Mouse (Mus musculus): ENCODE data around the gene Rxfp2.
A peak's percentile ranks its signal among the peaks of the same experiment; 100 is the strongest.

Rxfp2 gene

DNA sequence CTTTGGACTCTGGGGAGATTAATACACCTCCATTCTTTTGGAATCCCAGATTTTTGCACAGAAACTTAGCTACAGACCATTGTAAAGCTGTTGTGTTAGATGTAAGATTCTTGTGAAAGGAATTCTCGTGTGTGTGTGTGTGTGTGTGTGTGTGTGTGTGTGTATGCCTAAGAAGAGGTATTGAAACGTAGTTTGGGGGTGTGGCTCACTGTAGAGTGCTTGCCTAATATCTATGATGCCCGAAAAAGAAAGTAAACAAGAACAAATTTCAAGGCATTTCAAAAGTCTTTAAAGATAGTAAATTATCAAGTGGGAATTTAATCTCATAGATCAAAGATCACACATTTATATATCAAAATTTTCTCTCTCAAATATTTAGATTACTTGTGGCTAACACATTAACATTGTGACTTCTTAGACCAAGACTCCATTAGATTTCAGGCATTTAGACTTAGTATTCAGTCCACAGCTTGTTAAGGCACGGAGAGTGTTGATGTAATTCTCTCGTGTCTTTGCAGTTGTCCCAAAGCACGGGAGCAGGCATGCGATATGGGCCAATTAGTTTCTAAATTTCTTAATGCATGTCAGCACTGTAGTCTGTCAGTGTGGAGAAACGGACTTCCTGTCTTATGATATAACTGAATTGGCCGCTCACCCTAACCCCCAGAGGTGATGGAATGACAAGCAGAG lies 97.9 kb downstream of the Rxfp2 start:
- no peak for DNase-seq

DNA sequence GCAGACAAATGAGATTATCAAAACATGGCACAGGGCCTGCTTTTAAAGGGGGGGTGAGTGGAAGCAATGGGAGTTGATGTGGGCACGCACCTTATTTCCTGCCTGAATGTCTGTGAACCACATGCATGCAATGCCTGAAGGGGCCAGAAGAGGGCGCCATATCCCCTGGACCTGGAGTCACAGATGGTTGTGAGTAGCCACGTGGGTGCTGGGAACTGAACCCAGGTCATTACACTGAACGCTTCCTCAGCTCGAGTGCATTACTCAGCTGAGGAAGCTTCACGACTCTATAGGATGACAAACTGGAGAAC lies 98.4 kb downstream of the Rxfp2 start:
- DNase-seq: no peak

DNA sequence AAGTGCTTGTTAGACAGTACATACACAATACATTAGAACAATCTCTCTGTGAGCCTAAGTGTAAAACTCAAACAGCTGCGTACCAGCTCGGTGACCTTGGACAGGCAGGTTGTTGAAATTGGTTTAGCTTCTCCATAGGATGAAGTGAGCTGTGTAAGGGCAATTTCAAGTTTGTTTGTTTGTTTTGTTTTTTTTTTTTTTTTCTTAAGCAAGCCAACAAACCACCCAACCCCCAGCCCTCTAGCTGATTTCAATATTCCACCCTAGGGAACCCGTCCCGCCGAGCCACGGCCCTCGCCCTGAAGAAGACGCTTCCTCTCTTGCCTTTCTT lies 99.6 kb downstream of the Rxfp2 start:
- DNase-seq: no peak

DNA sequence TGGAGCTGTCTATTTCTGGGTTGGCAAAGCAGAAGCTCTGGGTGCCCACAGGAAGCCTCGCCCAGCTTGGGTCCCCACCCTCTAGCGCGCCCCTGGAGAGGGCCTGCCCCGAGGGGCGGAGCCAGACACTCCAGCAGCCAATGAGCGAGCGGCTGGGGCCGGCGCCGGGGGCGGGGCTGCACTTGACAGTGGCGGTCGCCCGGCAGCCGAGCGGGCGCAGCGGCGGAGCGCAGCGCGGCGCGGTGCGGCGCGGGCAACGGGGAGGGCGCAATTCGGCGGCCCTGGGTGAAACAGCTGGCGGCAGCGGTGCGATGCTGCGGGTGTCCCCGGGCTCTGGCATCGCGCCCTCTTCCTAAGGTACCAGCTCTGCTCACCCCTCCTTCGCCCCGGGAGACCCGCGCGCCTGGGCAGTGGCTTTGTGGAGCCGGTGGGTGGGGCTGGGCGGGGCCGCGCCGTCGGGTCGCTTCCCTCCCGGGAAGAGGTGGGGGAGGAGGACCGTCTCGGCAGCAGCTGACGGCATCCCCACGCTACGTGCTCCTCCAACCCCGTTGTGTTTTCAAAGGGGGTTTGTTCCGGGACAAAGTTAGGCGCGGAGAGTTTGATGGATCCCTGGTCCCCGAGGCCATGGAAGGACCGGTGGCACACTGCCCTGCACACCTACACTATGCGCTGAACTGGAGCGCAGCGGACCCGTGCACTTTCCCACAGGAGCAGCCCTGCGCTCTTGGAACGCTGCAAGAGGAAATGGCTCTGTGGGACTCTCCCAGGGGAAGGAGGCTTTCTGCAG lies 100.2 kb downstream of the Rxfp2 start, which contains the start of gene Fry:
Gene Fry (plus strand): TSS at position 191 of the 787 bp plus-strand sequence.
- DNase-seq: peak; percentile 97

DNA sequence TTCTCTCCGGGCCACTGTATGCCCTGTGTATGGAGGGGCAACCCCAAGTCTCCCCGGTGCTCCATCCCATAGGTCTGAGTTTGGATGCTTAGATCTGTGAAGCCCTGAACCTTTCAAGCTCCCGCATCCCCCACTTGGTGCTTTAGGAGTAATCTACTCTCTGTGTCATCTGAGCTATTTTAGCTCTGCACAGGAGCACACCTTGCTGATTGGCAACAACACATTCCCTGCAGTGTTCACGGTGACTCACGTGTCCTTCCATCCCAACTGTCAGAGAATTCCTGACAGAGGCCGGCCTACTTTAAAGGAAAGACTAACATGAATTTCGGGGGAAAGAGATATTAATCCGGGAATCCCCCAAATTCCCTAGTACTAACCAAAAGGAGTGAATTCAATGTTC lies 102.2 kb downstream of the Rxfp2 start:
- no peak for DNase-seq

DNA sequence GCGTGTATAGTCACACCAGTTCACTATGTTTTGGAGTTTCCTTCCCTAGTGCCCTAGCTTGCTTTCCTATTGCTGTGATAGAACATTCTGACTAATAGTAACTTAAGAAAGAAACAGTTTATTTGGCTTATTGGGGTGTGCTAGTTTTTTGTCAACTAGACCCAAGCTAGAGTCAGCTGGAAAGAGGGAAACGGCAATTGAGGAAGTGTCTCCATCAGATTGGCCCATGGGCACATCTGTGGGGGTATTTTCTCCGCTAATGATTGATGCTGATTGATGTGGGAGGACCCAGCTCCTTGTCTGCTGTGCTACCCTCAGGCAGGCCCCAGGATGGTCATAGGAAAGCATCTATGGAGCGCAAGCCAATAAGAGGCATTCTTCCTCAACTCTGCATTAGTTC lies 103.6 kb downstream of the Rxfp2 start:
- DNase-seq: no peak

DNA sequence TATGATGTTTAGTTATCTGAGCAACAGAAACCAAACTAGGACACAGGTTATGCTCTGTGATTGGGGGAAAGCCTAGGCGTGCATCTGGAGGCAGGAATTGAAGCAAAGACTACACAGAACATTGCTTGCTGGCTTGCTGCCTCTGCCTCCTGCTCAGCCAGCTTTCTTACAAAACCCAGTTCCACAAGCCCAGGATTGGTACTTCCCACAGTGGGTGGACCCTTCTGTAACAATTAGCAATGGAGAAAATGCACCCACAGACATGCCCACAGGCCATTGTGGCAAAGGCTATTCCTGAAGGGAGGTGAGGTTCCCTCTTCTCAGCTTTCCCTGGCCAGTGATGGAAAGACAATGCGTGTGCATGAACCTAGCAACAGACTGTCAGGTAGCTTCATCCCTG lies 104.1 kb downstream of the Rxfp2 start:
- peak; percentile 57 for DNase-seq

DNA sequence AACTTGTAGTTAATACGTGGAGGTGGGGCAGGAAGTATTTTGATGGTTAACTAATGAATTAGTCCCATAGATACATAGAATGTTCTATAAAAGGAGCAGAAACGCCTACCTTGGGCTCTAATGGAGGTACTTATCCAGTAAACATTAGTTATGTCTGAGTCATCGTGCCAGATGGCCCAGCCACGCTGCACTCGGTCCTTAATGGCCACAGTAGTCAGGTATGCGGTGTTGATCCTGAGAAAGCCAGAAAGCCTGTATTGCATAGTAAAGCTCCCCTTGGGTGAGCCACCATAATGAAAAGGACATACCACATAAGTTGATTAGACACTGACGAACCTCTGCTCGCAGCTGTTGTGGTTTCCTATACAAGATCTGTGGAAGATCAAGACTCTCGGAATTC lies 107.4 kb downstream of the Rxfp2 start:
- DNase-seq: no peak

DNA sequence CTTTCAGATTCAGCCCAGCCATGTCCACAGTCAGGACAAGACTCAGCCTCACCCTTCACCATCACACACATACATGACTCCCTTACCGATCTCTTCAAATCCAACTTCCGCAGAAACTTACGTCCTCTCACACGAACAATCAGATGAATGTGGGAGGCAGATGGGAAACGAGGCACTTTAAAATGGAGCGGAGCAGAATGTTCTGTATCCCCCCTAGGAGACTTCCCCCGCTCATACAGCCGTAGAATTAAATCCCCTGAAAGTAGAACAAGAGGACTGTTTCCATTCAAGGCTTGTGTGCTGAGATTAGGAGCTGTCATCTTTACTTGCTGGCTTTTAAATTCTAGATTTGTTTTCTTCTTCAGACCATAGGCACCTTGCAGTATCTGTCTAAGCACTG lies 110.0 kb downstream of the Rxfp2 start:
- DNase-seq: peak; percentile 52

DNA sequence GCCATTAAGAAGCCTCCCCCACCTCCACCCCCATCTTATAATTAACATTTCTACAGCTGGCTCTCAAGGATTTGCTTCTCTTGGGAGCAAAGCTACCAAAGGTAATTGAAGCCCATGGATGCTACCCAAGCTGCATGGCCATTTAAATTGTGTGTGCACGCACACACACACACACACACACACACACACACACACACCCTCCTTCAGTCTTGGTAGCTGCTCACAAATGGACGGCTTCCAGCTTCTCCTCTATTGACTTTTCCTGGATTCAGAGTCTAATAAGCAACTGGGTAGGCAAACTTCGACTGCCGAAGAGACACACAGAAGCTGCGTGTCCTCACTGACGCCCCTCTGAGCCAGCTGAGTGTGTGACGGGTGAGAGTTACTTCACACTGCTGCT lies 111.7 kb downstream of the Rxfp2 start:
- DNase-seq: no peak

DNA sequence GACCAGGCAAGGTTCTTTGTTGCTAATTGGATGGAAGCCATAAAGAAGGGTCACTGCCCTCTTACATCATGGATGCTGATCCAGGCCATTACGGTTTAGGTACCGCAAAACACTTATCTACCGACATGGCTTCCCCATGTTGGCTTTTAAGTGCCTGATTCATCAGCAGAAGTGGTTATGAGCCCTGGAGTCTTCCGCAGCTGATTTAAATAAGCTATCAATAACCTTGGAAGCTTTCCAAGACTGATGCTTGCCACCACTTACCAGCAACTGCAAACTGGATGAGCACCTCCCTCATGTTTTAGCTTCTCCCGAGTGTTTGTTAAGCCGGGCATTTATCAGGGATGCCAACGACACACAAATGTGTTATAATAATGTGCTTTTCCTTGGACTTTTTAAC lies 112.7 kb downstream of the Rxfp2 start:
- DNase-seq: no peak
